Mouse (Mus musculus): ENCODE results near the gene Veph1.
"Not testable (repeated sequence)": the region's sequence is repeated elsewhere in the genome, so short reads cannot be mapped to it uniquely, and the experiment has no call there.

- peak; percentile 55 for TF ChIP-seq CTCF (conservative IDR thresholded peaks at IDR 0.05; ENCODE audit: insufficient read depth, insufficient read length, low read depth, low read length)
- TF ChIP-seq POLR2A (IDR thresholded peaks at IDR 0.05; ENCODE audit: low read depth, low read length), result not testable (repeated sequence)
Measured at GRCm38 (mm10) chr3:66236234-66236871, 60.3 kb downstream of the Veph1 start.
